Mouse (Mus musculus) midbrain, embryonic 16.5 days (tissue): ENCODE measurements around the gene Cdh6. TPM values are rescaled to one million over a fixed set of nuclear protein-coding genes. Genes with fewer than 3 reads are reported as not detected.

ENCODE experiments used
- ATAC-seq: fragments of 200-750 bp; cut with Nextera tagmentation; 2 replicates; pipeline ENCODE4 v1.8.0; 2017; ENCODE audit warnings: moderate TSS enrichment
- H3K27ac ChIP-seq: fragments of 300-500 bp; sonication (generic); 2 replicates; pipeline ENCODE4 v1.5.1; 2014; ENCODE audit warnings: mild to moderate bottlenecking, low read length, mixed read lengths
- H3K27me3 ChIP-seq: fragments of 300-500 bp; sonication (generic); 2 replicates; pipeline ENCODE4 v1.6.1; 2014; ENCODE audit warnings: low read depth, low read length, mixed read lengths; ENCODE audit not compliant: control insufficient read depth, insufficient read depth
- H3K36me3 ChIP-seq: fragments of 300-500 bp; sonication (generic); 2 replicates; pipeline ENCODE4 v1.6.1; 2014; ENCODE audit warnings: mild to moderate bottlenecking, low read length, moderate library complexity, mixed read lengths; ENCODE audit not compliant: control insufficient read depth, insufficient read depth
- H3K4me1 ChIP-seq: fragments of 300-500 bp; sonication (generic); 2 replicates; pipeline ENCODE4 v1.6.1; 2014; ENCODE audit warnings: mild to moderate bottlenecking, low read length, mixed read lengths; ENCODE audit not compliant: control insufficient read depth, insufficient read depth
- H3K4me2 ChIP-seq: fragments of 300-500 bp; sonication (generic); 2 replicates; pipeline ENCODE4 v1.6.1; 2014; ENCODE audit warnings: mild to moderate bottlenecking, low read length, mixed read lengths
- H3K4me3 ChIP-seq: fragments of 300-500 bp; sonication (generic); 2 replicates; pipeline ENCODE4 v1.5.1; 2014; ENCODE audit warnings: low read depth, mild to moderate bottlenecking, low read length, moderate library complexity, mixed read lengths
- H3K9ac ChIP-seq: fragments of 300-500 bp; sonication (generic); 2 replicates; pipeline ENCODE4 v1.6.1; 2014; ENCODE audit warnings: low read depth, low read length, mixed read lengths
- H3K9me3 ChIP-seq: fragments of 300-500 bp; sonication (generic); replicated peaks from 2 replicates; pipeline ENCODE4 v1.6.1; 2014; ENCODE audit warnings: mild to moderate bottlenecking, low read length, mixed read lengths; ENCODE audit not compliant: control insufficient read depth, poor library complexity, severe bottlenecking
- WGBS: fragments of 180-500 bp; shearing (Covaris S2); extraction: QIAGEN DNeasy Blood & Tissue Kit; methylation state at CpG from one replicate; pipeline ENCODE4 v1.1.7; 2014; 5-methylcytosine and 5-hydroxymethylcytosine counted together
- polyA plus RNA-seq: library from polyadenylated mRNA; unstranded; fragments of >200 nt; fragmentation: Nextera tagmentation; extraction: Ambion mirVana; gene quantifications from 2 replicates; pipeline ENCODE4 v1.2.1, GENCODE M21; 2015

Gene Cdh6
- polyA plus RNA-seq, 1 experiment from 2014 or later: 19.7 TPM

- H3K9ac ChIP-seq: peak overlapping the region; percentile 81
- H3K27me3 ChIP-seq: no peaks in the 10 kb centered on the region
- no peaks in the 10 kb centered on the region for H3K9me3 ChIP-seq
- peak overlapping the region; percentile 81; the same call in 1 of the 2 replicates for H3K27ac ChIP-seq
- peak overlapping the region; percentile 55 for H3K4me3 ChIP-seq
- no peak for ATAC-seq
- peaks cover 19% of the 10 kb centered on the region for H3K4me1 ChIP-seq
- no peaks in the 10 kb centered on the region for H3K36me3 ChIP-seq
- H3K4me2 ChIP-seq: peak overlapping the region; percentile 92
- 3% methylated on average over 16 of the region's 16 CpGs for WGBS
These were observed 1.8 kb downstream of the Cdh6 start for GRCm38 (mm10) chr15:13171486-13172364.

GRCm38 (mm10) chr15:13165094-13165885 lies 8.2 kb downstream of the Cdh6 start:
- H3K27me3 ChIP-seq: no peaks in the 10 kb centered on the region
- no peak overlapping the region for H3K9ac ChIP-seq
- H3K4me2 ChIP-seq: no peak overlapping the region
- no peak overlapping the region for H3K4me3 ChIP-seq
- no peak overlapping the region for H3K27ac ChIP-seq
- ATAC-seq: no peak
- H3K4me1 ChIP-seq: no peaks in the 10 kb centered on the region
- no peaks in the 10 kb centered on the region for H3K9me3 ChIP-seq
- H3K36me3 ChIP-seq: no peaks in the 10 kb centered on the region
- 93% methylated on average over 13 of the region's 13 CpGs for WGBS

GRCm38 (mm10) chr15:13155820-13156219 lies 17.7 kb downstream of the Cdh6 start:
- Histone ChIP-seq H3K4me2 (no peak overlapping the region), H3K27ac (no peak overlapping the region), H3K4me1 (no peaks in the 10 kb centered on the region), H3K36me3 (no peaks in the 10 kb centered on the region), H3K4me3 (no peak overlapping the region), H3K9me3 (no peaks in the 10 kb centered on the region), H3K27me3 (no peaks in the 10 kb centered on the region), H3K9ac (no peak overlapping the region)
- no peak for ATAC-seq
- 96% methylated on average over 5 of the region's 5 CpGs for WGBS

- ATAC-seq: no peak
- 86% methylated on average over 6 of the region's 6 CpGs for WGBS
- Histone ChIP-seq H3K36me3 (peaks cover 2% of the 10 kb centered on the region; the same call in 1 of the 2 replicates), H3K4me1 (no peaks in the 10 kb centered on the region), H3K4me2 (no peak overlapping the region), H3K9me3 (no peaks in the 10 kb centered on the region; the same call in 1 of the 2 replicates), H3K9ac (no peak overlapping the region), H3K27me3 (no peaks in the 10 kb centered on the region), H3K4me3 (no peak overlapping the region), H3K27ac (no peak overlapping the region)
These were observed 18.1 kb downstream of the Cdh6 start for GRCm38 (mm10) chr15:13155418-13155817.

DNA sequence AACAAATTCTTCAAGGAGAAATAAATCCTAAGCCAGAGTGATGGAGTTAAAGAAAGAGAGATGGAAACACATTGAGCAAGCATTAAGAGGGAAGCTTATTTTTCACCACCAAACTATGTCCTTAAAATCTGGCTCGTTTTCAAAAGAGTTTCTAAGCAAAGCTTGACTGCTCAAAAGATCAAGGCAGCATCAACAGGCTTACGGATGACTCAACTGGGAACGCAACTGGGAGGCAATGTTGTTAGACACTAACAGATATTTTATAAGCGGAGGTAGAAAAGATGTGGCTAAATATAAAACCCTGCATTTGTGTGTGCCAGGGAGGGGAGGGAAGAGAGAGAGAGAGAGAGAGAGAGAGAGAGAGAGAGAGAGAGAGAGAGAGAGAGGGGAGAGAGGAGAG lies 31.5 kb downstream of the Cdh6 start:
- WGBS: 62% methylated on average over 4 of the region's 4 CpGs
- Histone ChIP-seq H3K9ac (no peak overlapping the region), H3K4me2 (no peak overlapping the region), H3K4me1 (0 out of 2 replicates have a peak, but pooled peaks cover 2% of the 10 kb centered on the region), H3K27ac (no peak overlapping the region), H3K4me3 (no peak overlapping the region), H3K9me3 (no peaks in the 10 kb centered on the region), H3K27me3 (no peaks in the 10 kb centered on the region), H3K36me3 (no peaks in the 10 kb centered on the region)
- ATAC-seq: no peak

DNA sequence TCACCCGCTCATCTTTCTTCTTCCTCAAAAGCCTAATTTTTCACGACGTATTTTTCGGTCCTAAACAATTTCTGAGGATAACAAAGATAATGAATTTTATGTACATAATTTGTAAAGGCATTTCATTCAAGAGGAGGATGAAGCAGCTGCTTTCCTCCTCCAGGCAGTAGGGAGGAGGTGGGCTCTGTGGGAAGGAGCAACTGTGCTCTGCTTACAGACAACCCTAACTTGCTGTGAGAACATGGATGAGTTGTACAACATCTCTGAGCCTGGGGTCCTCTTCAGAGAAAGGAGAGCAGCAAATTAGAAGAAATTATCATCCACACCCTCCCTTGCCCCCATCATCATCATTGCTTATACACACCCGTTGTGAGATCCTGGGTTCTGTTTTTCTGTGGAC lies 33.8 kb downstream of the Cdh6 start:
- H3K36me3 ChIP-seq: no peaks in the 10 kb centered on the region

GRCm38 (mm10) chr15:13137166-13137565 lies 36.3 kb downstream of the Cdh6 start:
- no peaks in the 10 kb centered on the region for H3K9me3 ChIP-seq
- no peak for ATAC-seq

More for the DNA sequence above, 33.8 kb downstream of the Cdh6 start:
- WGBS: 72% methylated on average over 5 of the region's 5 CpGs
- no peaks in the 10 kb centered on the region for H3K27me3 ChIP-seq
- H3K9ac ChIP-seq: no peak overlapping the region
- no peak overlapping the region for H3K27ac ChIP-seq
- H3K9me3 ChIP-seq: no peaks in the 10 kb centered on the region
- H3K4me3 ChIP-seq: no peak overlapping the region
- H3K4me2 ChIP-seq: no peak overlapping the region
- ATAC-seq: no peak; the same call in 1 of the 2 replicates
- peaks cover 4% of the 10 kb centered on the region; the same call in 1 of the 2 replicates for H3K4me1 ChIP-seq

GRCm38 (mm10) chr15:13134086-13134485 lies 39.4 kb downstream of the Cdh6 start:
- no peak overlapping the region for H3K4me3 ChIP-seq
- no peaks in the 10 kb centered on the region for H3K9me3 ChIP-seq
- ATAC-seq: no peak
- H3K9ac ChIP-seq: no peak overlapping the region
- no peak overlapping the region for H3K27ac ChIP-seq
- H3K27me3 ChIP-seq: no peaks in the 10 kb centered on the region
- H3K36me3 ChIP-seq: no peaks in the 10 kb centered on the region
- WGBS: 79% methylated on average over 1 of the region's 1 CpGs
- no peak overlapping the region for H3K4me2 ChIP-seq
- H3K4me1 ChIP-seq: peaks cover 6% of the 10 kb centered on the region; the same call in 1 of the 2 replicates

More at GRCm38 (mm10) chr15:13137166-13137565, 36.3 kb downstream of the Cdh6 start:
- WGBS: 85% methylated on average over 6 of the region's 6 CpGs
- H3K4me1 ChIP-seq: peaks cover 4% of the 10 kb centered on the region; the same call in 1 of the 2 replicates
- H3K4me2 ChIP-seq: no peak overlapping the region
- H3K4me3 ChIP-seq: no peak overlapping the region
- H3K36me3 ChIP-seq: no peaks in the 10 kb centered on the region
- H3K9ac ChIP-seq: no peak overlapping the region
- H3K27me3 ChIP-seq: no peaks in the 10 kb centered on the region
- H3K27ac ChIP-seq: no peak overlapping the region
